Mouse (Mus musculus) lung, postnatal 0 days (tissue): Measurements from ENCODE around the gene Zfp575. TPM values are rescaled to one million over a fixed set of nuclear protein-coding genes. Genes with fewer than 3 reads are reported as not detected.

ENCODE experiments used
- ATAC-seq: fragments of 200-750 bp; cut with Nextera tagmentation; 2 replicates; pipeline ENCODE4 v1.8.0; 2017; ENCODE audit warnings: moderate library complexity
- DNase-seq: peaks from one replicate; pipeline ENCODE4 v3.0.0-alpha.2; 2016; ENCODE audit warnings: low spot score
- H3K27ac ChIP-seq: fragments of 300-500 bp; sonication (generic); 2 replicates; pipeline ENCODE4 v1.5.1; 2014; ENCODE audit warnings: antibody characterized with exemption, mild to moderate bottlenecking, low read length, mixed read lengths
- H3K27me3 ChIP-seq: fragments of 300-500 bp; sonication (generic); replicated peaks from 2 replicates; pipeline ENCODE4 v1.6.1; 2014; ENCODE audit warnings: low read length, mixed read lengths; ENCODE audit not compliant: insufficient read depth
- H3K36me3 ChIP-seq: fragments of 300-500 bp; sonication (generic); 2 replicates; pipeline ENCODE4 v1.6.1; 2014; ENCODE audit warnings: low read length, mixed read lengths; ENCODE audit not compliant: insufficient read depth
- H3K4me1 ChIP-seq: fragments of 300-500 bp; sonication (generic); 2 replicates; pipeline ENCODE4 v1.6.1; 2014; ENCODE audit warnings: antibody characterized with exemption, low read depth, low read length, mixed read lengths; ENCODE audit not compliant: insufficient read depth
- H3K4me2 ChIP-seq: fragments of 300-500 bp; sonication (generic); replicated peaks from 2 replicates; pipeline ENCODE4 v1.6.1; 2014; ENCODE audit warnings: low read depth, mild to moderate bottlenecking, low read length, moderate library complexity, mixed read lengths
- H3K4me3 ChIP-seq: fragments of 300-500 bp; sonication (generic); 2 replicates; pipeline ENCODE4 v1.5.1; 2014; ENCODE audit warnings: low read depth, low read length
- H3K9ac ChIP-seq: fragments of 300-500 bp; sonication (generic); replicated peaks from 2 replicates; pipeline ENCODE4 v1.6.1; 2014; ENCODE audit warnings: low read depth, mild to moderate bottlenecking
- H3K9me3 ChIP-seq: fragments of 300-500 bp; sonication (generic); 2 replicates; pipeline ENCODE4 v1.6.1; 2016; ENCODE audit warnings: low read length, mixed read lengths
- CTCF ChIP-seq: IDR thresholded peaks from 2 replicates; pipeline ENCODE4 v1.5.1; 2016; ENCODE audit warnings: antibody characterized with exemption, mild to moderate bottlenecking
- EP300 ChIP-seq: IDR thresholded peaks from 2 replicates; pipeline ENCODE4 v1.6.1; 2016; ENCODE audit warnings: antibody characterized with exemption, mild to moderate bottlenecking, control low read depth
- WGBS: fragments of 180-500 bp; shearing (Covaris S2); extraction: QIAGEN DNeasy Blood & Tissue Kit; methylation state at CpG from one replicate; pipeline ENCODE4 v1.1.7; 2014; 5-methylcytosine and 5-hydroxymethylcytosine counted together
- polyA plus RNA-seq: library from polyadenylated mRNA; unstranded; fragments of >200 nt; fragmentation: Nextera tagmentation; extraction: Ambion mirVana; gene quantifications from 2 replicates; pipeline ENCODE4 v1.2.1, GENCODE M21; 2015

Gene Zfp575
- polyA plus RNA-seq = 1.5 TPM in 2 replicates

DNA sequence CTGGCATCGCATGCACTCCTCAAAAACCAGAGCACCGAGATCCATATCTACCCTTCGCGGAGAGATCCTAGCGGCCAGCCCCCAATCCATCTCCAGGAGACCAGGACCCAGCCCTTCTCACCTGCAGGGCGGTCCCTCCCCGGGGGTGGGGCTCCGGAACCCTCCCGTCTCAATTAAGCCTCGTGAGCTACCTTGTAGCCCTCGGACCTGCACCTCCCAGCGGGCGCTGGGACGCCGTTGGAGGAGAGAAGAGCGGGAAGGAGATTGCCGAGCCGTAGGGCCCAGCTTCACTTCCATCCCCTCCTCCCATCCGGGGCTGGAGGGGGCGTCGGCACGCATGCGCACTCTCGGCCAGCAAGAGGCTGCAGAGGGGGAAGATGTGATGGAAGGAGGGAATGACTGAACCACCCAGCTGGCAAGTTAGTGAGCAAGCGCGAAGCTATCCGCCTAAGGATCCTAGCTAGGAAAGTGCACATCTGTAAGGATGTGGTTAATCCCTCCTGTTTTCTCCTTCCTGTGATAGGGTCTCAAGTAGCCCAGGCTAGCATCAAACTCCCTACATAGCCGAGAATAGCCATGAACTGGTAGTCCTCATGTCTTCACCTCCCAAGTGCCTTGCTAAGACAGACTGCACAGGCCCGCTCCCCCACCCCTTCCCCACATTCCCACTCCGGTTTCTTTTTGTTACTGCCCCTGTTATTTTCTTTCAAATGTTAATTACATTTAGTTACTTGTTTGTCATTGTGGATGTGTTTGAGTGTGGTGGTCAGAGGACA, at the start of gene Zfp575, which contains the start of gene Ethe1:
Zfp575 (minus strand) TSS at position 312 of the 776 bp plus-strand sequence.
Ethe1 (plus strand) TSS at position 214 of the 776 bp plus-strand sequence.
- WGBS = 9% methylated on average over 24 of the region's 30 CpGs
- H3K27ac ChIP-seq = no peak within 1 kb of the TSS
- peak within 1 kb of the TSS; percentile 27 for H3K4me3 ChIP-seq
- ATAC-seq = peak; percentile 52
- no peaks in the 10 kb centered on the region for H3K9me3 ChIP-seq
- H3K36me3 ChIP-seq = no peaks in the 10 kb centered on the region
- peak within 1 kb of the TSS; percentile 60 for H3K4me2 ChIP-seq
- no peaks in the 10 kb centered on the region for H3K4me1 ChIP-seq
- 0 out of 2 replicates have a peak, but pooled peaks cover 9% of the 10 kb centered on the region for H3K27me3 ChIP-seq
- DNase-seq = peak; percentile 46
- no peak for TF ChIP-seq CTCF
- TF ChIP-seq EP300 = no peak
- H3K9ac ChIP-seq = 0 out of 2 replicates have a peak within 1 kb of the TSS, but pooled peaks have one; percentile 16

DNA sequence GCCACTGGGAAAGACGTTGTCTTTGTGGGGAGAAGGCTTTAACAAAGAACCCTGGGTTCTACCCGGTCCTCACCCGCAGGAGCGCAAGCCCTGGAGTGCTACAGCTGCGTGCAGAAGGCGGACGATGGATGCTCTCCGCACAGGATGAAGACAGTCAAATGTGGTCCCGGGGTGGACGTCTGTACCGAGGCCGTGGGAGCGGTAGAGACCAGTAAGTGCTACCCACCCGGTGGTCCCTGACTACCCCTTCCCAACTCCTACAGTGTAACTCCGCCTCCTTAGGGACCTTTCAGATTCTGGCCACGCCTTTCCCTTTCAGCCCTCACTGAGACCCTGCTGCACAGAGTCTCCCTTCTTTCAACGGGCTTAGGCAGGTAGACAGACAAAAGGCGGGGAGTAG, 49.6 kb upstream of the Zfp575 start:
- DNase-seq = no peak
- TF ChIP-seq EP300 = no peak
- TF ChIP-seq CTCF = no peak
- Histone ChIP-seq H3K9ac (no peak overlapping the region), H3K4me3 (no peak overlapping the region), H3K27me3 (0 out of 2 replicates have a peak, but pooled peaks cover 7% of the 10 kb centered on the region), H3K36me3 (no peaks in the 10 kb centered on the region), H3K9me3 (no peaks in the 10 kb centered on the region), H3K4me1 (no peaks in the 10 kb centered on the region), H3K4me2 (no peak overlapping the region), H3K27ac (no peak overlapping the region)
- ATAC-seq = no peak
- WGBS = 4% methylated on average over 18 of the region's 18 CpGs

DNA sequence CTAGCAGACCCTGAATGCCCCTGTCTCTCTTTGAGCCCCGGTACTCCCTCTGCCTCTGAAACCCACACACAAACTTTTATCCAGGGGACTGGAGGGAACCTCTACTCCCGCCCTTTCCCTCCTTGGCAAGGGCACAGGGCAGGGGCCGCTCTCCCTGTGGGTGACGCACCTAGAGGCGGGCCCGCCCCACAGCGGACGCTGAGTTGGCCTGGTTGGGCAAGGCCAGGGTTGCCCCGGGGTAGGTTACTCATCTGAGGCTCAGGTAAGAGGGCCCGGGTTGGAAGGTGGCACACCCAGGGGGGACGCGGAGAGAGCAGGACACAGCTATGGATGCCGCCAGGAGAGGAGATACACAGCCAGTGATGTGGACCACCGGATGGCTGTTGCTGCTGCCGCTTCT, 48.8 kb upstream of the Zfp575 start, which contains the start of gene Lypd3:
Lypd3 (plus strand) TSS at position 287 of the 400 bp plus-strand sequence.
- no peaks in the 10 kb centered on the region for H3K9me3 ChIP-seq
- no peaks in the 10 kb centered on the region for H3K36me3 ChIP-seq
- WGBS = 25% methylated on average over 15 of the region's 15 CpGs
- ATAC-seq (no peak), DNase-seq (no peak)
- no peak within 1 kb of the TSS for H3K4me3 ChIP-seq
- no peak within 1 kb of the TSS for H3K9ac ChIP-seq
- H3K4me2 ChIP-seq = no peak within 1 kb of the TSS
- 0 out of 2 replicates have a peak, but pooled peaks cover 7% of the 10 kb centered on the region for H3K27me3 ChIP-seq
- no peaks in the 10 kb centered on the region for H3K4me1 ChIP-seq
- H3K27ac ChIP-seq = no peak within 1 kb of the TSS
- TF ChIP-seq EP300 = no peak
- TF ChIP-seq CTCF = no peak

DNA sequence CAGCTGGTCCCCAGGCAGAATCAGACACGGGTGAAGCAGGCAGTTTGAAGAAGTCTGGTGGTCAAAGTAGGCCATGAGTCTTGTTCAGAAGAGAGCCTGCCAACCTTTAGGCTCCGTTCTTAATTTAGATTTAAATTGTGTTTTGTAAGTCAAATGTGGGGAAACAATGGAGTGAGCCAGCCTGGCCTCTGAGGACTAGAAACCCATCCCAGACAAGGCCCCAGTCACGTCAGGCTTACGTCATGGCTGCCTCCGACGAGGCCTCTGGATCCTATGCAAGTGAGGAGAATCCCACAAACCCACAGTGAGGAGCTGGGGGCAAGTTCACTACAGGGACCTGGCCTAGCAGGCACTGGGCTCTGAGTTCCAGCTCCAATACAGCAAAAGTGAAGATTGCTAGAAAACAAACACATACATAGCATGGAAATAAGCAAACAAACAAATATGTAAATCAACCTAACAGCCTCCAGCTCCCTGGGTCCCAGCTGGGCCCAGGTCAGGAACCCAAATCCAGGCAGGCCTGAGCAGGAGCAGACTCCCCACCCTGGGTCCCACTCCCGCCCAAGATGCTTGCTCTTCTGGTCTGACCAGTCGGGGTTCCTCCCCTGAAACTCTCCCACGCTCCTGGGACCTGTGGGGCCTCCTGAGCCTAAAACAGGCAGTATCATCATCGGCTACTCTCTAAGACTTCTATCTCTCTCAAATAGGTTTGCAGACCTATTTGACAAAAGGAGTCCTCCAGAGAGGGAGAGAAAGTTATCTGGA, 42.9 kb upstream of the Zfp575 start:
- 74% methylated on average over 10 of the region's 10 CpGs for WGBS
- TF ChIP-seq CTCF (no peak), EP300 (no peak)
- Histone ChIP-seq H3K27me3 (no peaks in the 10 kb centered on the region), H3K4me2 (no peak overlapping the region), H3K4me3 (no peak overlapping the region), H3K9ac (no peak overlapping the region), H3K4me1 (no peaks in the 10 kb centered on the region), H3K36me3 (no peaks in the 10 kb centered on the region), H3K9me3 (no peaks in the 10 kb centered on the region), H3K27ac (no peak overlapping the region)
- no peak for DNase-seq
- ATAC-seq = no peak

DNA sequence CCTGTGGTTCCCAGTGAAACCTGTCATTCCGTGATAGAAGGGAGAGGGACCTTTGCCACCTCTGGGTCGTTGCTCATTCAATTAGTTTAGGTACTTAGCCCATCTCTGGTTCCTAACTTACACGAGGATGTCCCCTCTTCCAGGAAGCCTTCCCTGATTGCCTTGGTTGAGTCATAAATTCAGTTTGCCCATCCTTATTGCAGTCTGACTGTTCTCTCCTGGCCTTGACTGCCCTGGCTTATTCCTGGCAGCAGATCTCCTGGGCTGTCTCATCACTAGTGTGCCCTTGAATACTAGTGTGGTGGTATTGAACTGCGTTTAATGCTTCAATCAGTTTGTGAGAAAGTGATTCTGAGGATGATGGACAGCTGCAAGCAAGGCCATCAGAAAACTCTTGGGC, 42.2 kb upstream of the Zfp575 start:
- ATAC-seq = no peak
- Histone ChIP-seq H3K27me3 (no peaks in the 10 kb centered on the region), H3K9ac (no peak overlapping the region), H3K4me1 (no peaks in the 10 kb centered on the region), H3K36me3 (no peaks in the 10 kb centered on the region), H3K4me2 (no peak overlapping the region), H3K9me3 (no peaks in the 10 kb centered on the region), H3K4me3 (no peak overlapping the region), H3K27ac (no peak overlapping the region)
- 66% methylated on average over 4 of the region's 4 CpGs for WGBS
- DNase-seq = no peak
- TF ChIP-seq CTCF = no peak
- no peak for TF ChIP-seq EP300
